Mouse (Mus musculus): ENCODE results near the gene 4933406M09Rik. TPM values are rescaled to one million over a fixed set of nuclear protein-coding genes. Genes with fewer than 3 reads are reported as not detected.

Gene 4933406M09Rik
- polyA plus RNA-seq, 1 experiment from 2014 or later = 0.06 TPM

DNA sequence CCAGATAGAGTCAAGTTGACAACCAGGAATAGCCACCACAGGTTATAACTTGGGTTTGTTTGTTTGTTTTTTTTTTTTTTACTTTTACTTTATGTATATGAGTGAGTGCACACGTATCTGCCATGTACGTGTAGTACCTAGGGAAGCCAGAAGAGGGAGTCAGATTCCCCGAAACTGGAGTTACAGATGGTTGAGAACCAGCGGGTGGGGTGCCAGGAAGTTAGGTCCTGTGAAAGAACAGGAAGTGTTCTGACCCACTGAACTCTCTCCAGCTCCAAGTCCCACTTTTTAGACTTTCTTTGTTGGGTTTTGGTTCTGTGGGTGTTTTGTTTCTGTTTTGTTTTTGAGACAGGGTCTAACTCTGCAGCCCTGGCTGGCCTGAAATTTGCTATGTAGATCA lies 49.7 kb downstream of the 4933406M09Rik start:
- Histone ChIP-seq H3K9me3 (ENCODE audit: low read length) (no peaks in the 10 kb centered on the region), H3K27me3 (replicated peaks; ENCODE audit: insufficient read depth, low read length) (no peaks in the 10 kb centered on the region), H3K27ac (ENCODE audit: low read length) (no peak overlapping the region), H3K36me3 (ENCODE audit: insufficient read depth, low read length) (peaks cover 21% of the 10 kb centered on the region), H3K4me1 (ENCODE audit: insufficient read depth, low read depth, low read length) (no peaks in the 10 kb centered on the region), H3K9ac (replicated peaks; ENCODE audit: low read depth) (no peak overlapping the region), H3K4me3 (ENCODE audit: low read depth, low read length) (no peak overlapping the region), H3K4me2 (replicated peaks; ENCODE audit: low read depth, low read length) (no peak overlapping the region)
- TF ChIP-seq CTCF (IDR thresholded peaks at IDR 0.05) (peak; percentile 63), EP300 (IDR thresholded peaks at IDR 0.05) (no peak)
- WGBS = 34% methylated on average over 4 of the region's 4 CpGs
- peak; percentile 79 for DNase-seq (ENCODE audit: low spot score)
- no peak for ATAC-seq

DNA sequence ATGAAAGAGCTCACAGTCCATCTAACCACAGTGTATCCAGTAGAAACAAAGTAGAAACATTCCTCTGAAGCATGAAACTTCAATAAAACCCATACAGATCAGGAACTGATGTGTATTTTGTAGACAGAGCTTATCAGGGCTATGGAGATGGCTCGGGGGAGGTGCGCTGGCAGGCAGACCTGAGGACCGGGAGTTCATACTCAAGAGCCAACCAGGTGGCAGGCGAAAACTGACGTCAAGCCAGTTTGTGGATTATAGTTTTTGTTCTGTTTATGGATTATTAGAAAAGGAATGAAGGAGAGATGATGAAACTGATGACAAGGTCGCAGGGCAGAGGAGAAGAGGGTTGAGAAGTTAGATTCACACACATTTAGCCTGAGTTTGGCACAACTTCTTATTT lies 54.7 kb downstream of the 4933406M09Rik start:
- H3K4me3 ChIP-seq (ENCODE audit: low read depth, low read length) = no peak overlapping the region
- DNase-seq (ENCODE audit: low spot score) (no peak), ATAC-seq (no peak)
- no peaks in the 10 kb centered on the region for H3K27me3 ChIP-seq (replicated peaks; ENCODE audit: insufficient read depth, low read length)
- no peak overlapping the region for H3K9ac ChIP-seq (replicated peaks; ENCODE audit: low read depth)
- no peak for TF ChIP-seq EP300 (IDR thresholded peaks at IDR 0.05)
- TF ChIP-seq CTCF (IDR thresholded peaks at IDR 0.05) = no peak
- H3K27ac ChIP-seq (ENCODE audit: low read length) = no peak overlapping the region
- 63% methylated on average over 6 of the region's 6 CpGs for WGBS
- H3K9me3 ChIP-seq (ENCODE audit: low read length) = no peaks in the 10 kb centered on the region
- H3K4me2 ChIP-seq (replicated peaks; ENCODE audit: low read depth, low read length) = no peak overlapping the region
- H3K36me3 ChIP-seq (ENCODE audit: insufficient read depth, low read length) = no peaks in the 10 kb centered on the region
- no peaks in the 10 kb centered on the region for H3K4me1 ChIP-seq (ENCODE audit: insufficient read depth, low read depth, low read length)

Other genes starting within 250 kb of the 4933406M09Rik start
- 550 and 782 TPM in 2 replicates for gene Chil1, start 203.8 kb upstream of the 4933406M09Rik start, polyA plus RNA-seq (2015; fragmentation: Nextera tagmentation; extraction: Ambion mirVana)
- gene Mybph, start 192.5 kb upstream of the 4933406M09Rik start, polyA plus RNA-seq (2015; fragmentation: Nextera tagmentation; extraction: Ambion mirVana) = 0.18 and 0.38 TPM in 2 replicates
- gene Adora1, start 150.5 kb upstream of the 4933406M09Rik start, polyA plus RNA-seq (2015; fragmentation: Nextera tagmentation; extraction: Ambion mirVana) = 4.8 and 4.9 TPM in 2 replicates
- not detected in 2 replicates for gene Myog, start 96.0 kb upstream of the 4933406M09Rik start, polyA plus RNA-seq (2015; fragmentation: Nextera tagmentation; extraction: Ambion mirVana)
- 4.5 TPM in 2 replicates for gene Ppfia4, start 53.0 kb upstream of the 4933406M09Rik start, polyA plus RNA-seq (2015; fragmentation: Nextera tagmentation; extraction: Ambion mirVana)
- 42.9 and 44.8 TPM in 2 replicates for gene Tmem183a, start 24.0 kb upstream of the 4933406M09Rik start, polyA plus RNA-seq (2015; fragmentation: Nextera tagmentation; extraction: Ambion mirVana)
- gene Cyb5r1, start 19.6 kb downstream of the 4933406M09Rik start, polyA plus RNA-seq (2015; fragmentation: Nextera tagmentation; extraction: Ambion mirVana) = 15.3 and 22.2 TPM in 2 replicates
- 123 and 126 TPM in 2 replicates for gene Adipor1, start 29.4 kb downstream of the 4933406M09Rik start, polyA plus RNA-seq (2015; fragmentation: Nextera tagmentation; extraction: Ambion mirVana)
- gene Klhl12, start 69.6 kb downstream of the 4933406M09Rik start, polyA plus RNA-seq (2015; fragmentation: Nextera tagmentation; extraction: Ambion mirVana) = 11.3 and 12.8 TPM in 2 replicates
- 28.0 and 29.1 TPM in 2 replicates for gene Rabif, start 108.7 kb downstream of the 4933406M09Rik start, polyA plus RNA-seq (2015; fragmentation: Nextera tagmentation; extraction: Ambion mirVana)
- not detected in 2 replicates for gene Mgat4e, start 163.7 kb downstream of the 4933406M09Rik start, polyA plus RNA-seq (2015; fragmentation: Nextera tagmentation; extraction: Ambion mirVana)
- gene Kdm5b, start 174.2 kb downstream of the 4933406M09Rik start, polyA plus RNA-seq (2015; fragmentation: Nextera tagmentation; extraction: Ambion mirVana) = 33.3 and 37.5 TPM in 2 replicates